Mouse (Mus musculus): ENCODE results near the gene Abtb1. TPM values are rescaled to one million over a fixed set of nuclear protein-coding genes. Genes with fewer than 3 reads are reported as not detected.

The Abtb1 gene
- polyA plus RNA-seq, 1 experiment from 2014 or later = 19.3 TPM

DNA sequence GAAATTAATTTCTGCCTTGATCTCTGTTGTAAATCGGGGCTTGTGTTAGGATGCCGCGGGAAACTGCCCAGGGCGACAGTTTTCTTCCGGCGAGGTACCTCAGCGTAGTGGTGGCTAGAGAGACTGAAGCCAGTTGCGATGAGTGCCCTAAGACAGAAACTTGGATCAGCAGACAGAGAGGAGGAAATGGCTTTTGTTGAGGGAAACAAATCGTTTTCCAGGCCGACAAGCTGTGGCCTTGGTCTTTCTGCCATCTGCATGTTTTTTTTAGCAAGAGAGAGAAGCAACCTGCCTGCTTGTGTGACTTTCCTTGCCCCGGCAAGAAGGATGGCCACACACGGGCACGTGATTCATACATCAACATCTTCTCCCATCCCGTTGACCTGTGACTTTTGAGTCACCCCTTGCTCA lies 47.2 kb downstream of the Abtb1 start:
- DNase-seq (ENCODE audit: low spot score) = no peak
- Histone ChIP-seq H3K27ac (replicated peaks; ENCODE audit: low read depth, low read length) (no peak overlapping the region), H3K9ac (ENCODE audit: low read length) (no peak overlapping the region), H3K27me3 (ENCODE audit: control insufficient read depth, insufficient read depth, low read length) (no peaks in the 10 kb centered on the region), H3K4me2 (ENCODE audit: low read depth, severe bottlenecking) (no peak overlapping the region), H3K9me3 (ENCODE audit: control insufficient read depth, low read length) (no peaks in the 10 kb centered on the region), H3K4me1 (ENCODE audit: control insufficient read depth, insufficient read depth, low read length) (peaks cover 7% of the 10 kb centered on the region; the same call in 1 of the 2 replicates), H3K4me3 (ENCODE audit: low read depth, low read length) (no peak overlapping the region), H3K36me3 (ENCODE audit: control insufficient read depth, insufficient read depth, low read length) (no peaks in the 10 kb centered on the region)
- ATAC-seq (ENCODE audit: insufficient number of reproducible peaks, low FRiP score, low TSS enrichment, low read depth) = no peak
- WGBS = 36% methylated on average over 14 of the region's 14 CpGs

DNA sequence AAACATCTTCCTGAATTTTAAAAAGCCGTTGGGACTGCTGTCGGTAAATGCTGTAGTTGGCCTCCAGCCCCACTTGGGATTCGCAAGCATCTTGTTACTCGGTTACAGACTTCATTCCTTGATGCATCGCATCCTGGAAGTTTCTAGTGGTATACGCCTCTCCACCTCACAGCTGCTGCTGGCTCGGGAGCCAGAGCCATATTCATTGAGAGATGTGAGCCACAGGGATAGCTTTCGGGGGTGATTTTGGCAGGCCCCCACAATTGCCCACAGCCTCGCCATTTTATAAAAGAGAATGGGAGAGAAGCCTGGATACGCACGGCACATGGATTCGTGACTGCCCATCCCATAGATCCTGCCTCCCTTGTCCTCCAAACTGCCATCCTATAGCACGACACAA lies 47.9 kb downstream of the Abtb1 start:
- Histone ChIP-seq H3K9ac (ENCODE audit: low read length) (no peak overlapping the region), H3K27me3 (ENCODE audit: control insufficient read depth, insufficient read depth, low read length) (no peaks in the 10 kb centered on the region), H3K4me3 (ENCODE audit: low read depth, low read length) (no peak overlapping the region), H3K36me3 (ENCODE audit: control insufficient read depth, insufficient read depth, low read length) (no peaks in the 10 kb centered on the region), H3K9me3 (ENCODE audit: control insufficient read depth, low read length) (no peaks in the 10 kb centered on the region), H3K4me1 (ENCODE audit: control insufficient read depth, insufficient read depth, low read length) (peaks cover 7% of the 10 kb centered on the region; the same call in 1 of the 2 replicates), H3K27ac (replicated peaks; ENCODE audit: low read depth, low read length) (no peak overlapping the region), H3K4me2 (ENCODE audit: low read depth, severe bottlenecking) (no peak overlapping the region)
- WGBS = 77% methylated on average over 13 of the region's 13 CpGs
- DNase-seq (ENCODE audit: low spot score) (no peak), ATAC-seq (ENCODE audit: insufficient number of reproducible peaks, low FRiP score, low TSS enrichment, low read depth) (no peak)

DNA sequence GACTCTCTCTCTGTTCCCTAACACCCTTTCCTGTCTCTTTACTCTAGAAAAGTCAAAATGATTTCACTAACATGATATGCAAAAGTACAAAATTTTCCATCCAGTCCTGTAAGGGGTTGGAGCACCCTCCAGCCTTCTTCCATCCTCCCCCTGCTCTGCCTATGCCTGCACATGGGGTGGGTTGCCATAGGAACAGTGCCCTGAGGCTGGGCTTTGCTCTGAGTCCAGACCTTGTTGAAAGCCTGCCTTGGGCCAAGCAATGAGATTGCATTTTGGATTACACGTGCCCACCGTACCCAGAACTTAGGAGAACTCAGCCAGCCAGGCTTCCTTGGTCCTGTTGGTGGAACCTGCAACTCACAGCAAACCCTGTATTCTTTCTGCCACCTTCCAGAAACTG lies 48.5 kb downstream of the Abtb1 start:
- no peak overlapping the region for H3K4me3 ChIP-seq (ENCODE audit: low read depth, low read length)
- peak; percentile 43 for DNase-seq (ENCODE audit: low spot score)

DNA sequence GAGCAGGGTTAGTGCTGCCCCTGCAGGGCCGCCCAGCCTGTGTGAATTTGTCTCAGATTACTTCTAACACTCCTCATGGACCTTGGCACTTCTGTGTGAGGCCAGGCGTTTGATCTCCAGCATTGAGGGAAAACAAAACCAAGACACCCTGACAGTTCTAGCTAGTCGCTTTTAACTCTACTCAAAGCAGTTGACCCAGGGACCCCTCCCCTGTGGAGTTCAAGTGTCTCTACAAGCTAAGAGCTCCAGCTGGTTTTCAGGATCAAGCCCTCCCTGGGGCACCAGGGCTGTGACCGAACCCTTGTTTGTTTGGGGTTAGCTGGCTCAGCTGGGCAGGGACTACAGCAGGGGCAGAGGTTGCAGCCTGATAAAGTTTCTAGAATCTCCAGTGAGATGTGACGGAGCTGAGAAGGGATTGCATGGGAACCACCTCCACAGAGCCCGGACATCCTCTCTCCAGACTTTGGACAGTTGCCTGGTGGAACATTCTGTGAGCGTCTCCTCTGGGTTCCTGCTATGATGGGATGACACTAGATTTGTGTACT lies 49.6 kb downstream of the Abtb1 start:
- H3K36me3 ChIP-seq (ENCODE audit: control insufficient read depth, insufficient read depth, low read length) = no peaks in the 10 kb centered on the region
- H3K4me3 ChIP-seq (ENCODE audit: low read depth, low read length) = no peak overlapping the region
- no peak overlapping the region for H3K4me2 ChIP-seq (ENCODE audit: low read depth, severe bottlenecking)
- no peak overlapping the region for H3K9ac ChIP-seq (ENCODE audit: low read length)
- WGBS = 38% methylated on average over 7 of the region's 7 CpGs
- no peak overlapping the region for H3K27ac ChIP-seq (replicated peaks; ENCODE audit: low read depth, low read length)
- peaks cover 9% of the 10 kb centered on the region; the same call in 1 of the 2 replicates for H3K4me1 ChIP-seq (ENCODE audit: control insufficient read depth, insufficient read depth, low read length)
- no peaks in the 10 kb centered on the region for H3K27me3 ChIP-seq (ENCODE audit: control insufficient read depth, insufficient read depth, low read length)
- no peak for DNase-seq (ENCODE audit: low spot score)
- no peaks in the 10 kb centered on the region for H3K9me3 ChIP-seq (ENCODE audit: control insufficient read depth, low read length)
- no peak for ATAC-seq (ENCODE audit: insufficient number of reproducible peaks, low FRiP score, low TSS enrichment, low read depth)

More for the DNA sequence above, 48.5 kb downstream of the Abtb1 start:
- H3K4me2 ChIP-seq (ENCODE audit: low read depth, severe bottlenecking) = no peak overlapping the region
- peaks cover 9% of the 10 kb centered on the region; the same call in 1 of the 2 replicates for H3K4me1 ChIP-seq (ENCODE audit: control insufficient read depth, insufficient read depth, low read length)
- no peaks in the 10 kb centered on the region for H3K36me3 ChIP-seq (ENCODE audit: control insufficient read depth, insufficient read depth, low read length)
- no peak overlapping the region for H3K9ac ChIP-seq (ENCODE audit: low read length)
- no peak for ATAC-seq (ENCODE audit: insufficient number of reproducible peaks, low FRiP score, low TSS enrichment, low read depth)
- no peaks in the 10 kb centered on the region for H3K9me3 ChIP-seq (ENCODE audit: control insufficient read depth, low read length)
- WGBS = 42% methylated on average over 2 of the region's 2 CpGs
- no peaks in the 10 kb centered on the region for H3K27me3 ChIP-seq (ENCODE audit: control insufficient read depth, insufficient read depth, low read length)
- H3K27ac ChIP-seq (replicated peaks; ENCODE audit: low read depth, low read length) = no peak overlapping the region

DNA sequence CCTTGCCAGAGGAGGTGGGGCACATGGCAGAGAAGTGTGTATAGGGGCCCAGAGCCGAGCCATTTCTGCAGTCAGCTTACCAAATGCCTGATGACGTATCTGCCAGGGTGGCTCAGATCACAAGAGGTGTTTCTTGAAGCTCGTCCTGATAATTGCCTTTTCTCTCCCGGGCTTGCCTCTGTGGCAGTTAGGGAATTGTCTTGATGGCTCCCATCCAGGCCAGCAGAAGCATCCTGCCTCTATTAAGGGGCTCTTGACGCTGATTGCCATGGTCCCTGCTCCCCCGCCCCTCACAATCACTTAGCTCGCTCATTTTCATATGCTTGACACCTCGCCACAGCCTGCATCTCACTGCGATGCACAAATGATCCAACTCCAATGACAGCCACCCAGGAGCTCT lies 50.5 kb downstream of the Abtb1 start:
- Histone ChIP-seq H3K27ac (replicated peaks; ENCODE audit: low read depth, low read length) (no peak overlapping the region), H3K36me3 (ENCODE audit: control insufficient read depth, insufficient read depth, low read length) (no peaks in the 10 kb centered on the region), H3K27me3 (ENCODE audit: control insufficient read depth, insufficient read depth, low read length) (no peaks in the 10 kb centered on the region), H3K4me3 (ENCODE audit: low read depth, low read length) (no peak overlapping the region), H3K4me2 (ENCODE audit: low read depth, severe bottlenecking) (no peak overlapping the region), H3K9me3 (ENCODE audit: control insufficient read depth, low read length) (no peaks in the 10 kb centered on the region), H3K4me1 (ENCODE audit: control insufficient read depth, insufficient read depth, low read length) (peaks cover 9% of the 10 kb centered on the region; the same call in 1 of the 2 replicates), H3K9ac (ENCODE audit: low read length) (0 out of 2 replicates have a peak overlapping the region, but pooled peaks have one; percentile 17)
- ATAC-seq (ENCODE audit: insufficient number of reproducible peaks, low FRiP score, low TSS enrichment, low read depth) (no peak), DNase-seq (ENCODE audit: low spot score) (no peak)
- 20% methylated on average over 9 of the region's 9 CpGs for WGBS

DNA sequence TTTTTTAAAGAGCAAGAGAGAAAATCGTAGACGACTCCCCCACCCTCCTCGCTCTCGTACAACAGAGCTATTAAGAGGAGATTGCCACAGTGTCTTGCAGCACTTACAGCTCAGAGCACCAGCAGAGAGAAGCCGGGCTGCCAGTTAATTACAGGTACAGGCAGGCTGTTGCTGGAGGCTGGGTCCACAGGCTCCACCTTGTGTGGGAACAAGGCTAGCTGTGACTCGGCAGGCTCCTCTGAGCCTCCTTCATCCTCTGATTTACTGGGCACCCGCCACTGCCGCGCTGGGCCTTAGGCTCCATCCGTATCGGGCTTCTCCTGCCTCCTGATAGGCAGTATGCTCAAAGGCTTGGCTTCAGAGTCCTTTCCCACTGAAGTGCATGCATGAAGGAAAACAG lies 53.6 kb downstream of the Abtb1 start:
- no peak overlapping the region for H3K4me3 ChIP-seq (ENCODE audit: low read depth, low read length)
- H3K36me3 ChIP-seq (ENCODE audit: control insufficient read depth, insufficient read depth, low read length) = no peaks in the 10 kb centered on the region
- H3K4me1 ChIP-seq (ENCODE audit: control insufficient read depth, insufficient read depth, low read length) = peaks cover 15% of the 10 kb centered on the region; the same call in 1 of the 2 replicates
- ATAC-seq (ENCODE audit: insufficient number of reproducible peaks, low FRiP score, low TSS enrichment, low read depth) (no peak), DNase-seq (ENCODE audit: low spot score) (no peak)
- H3K27ac ChIP-seq (replicated peaks; ENCODE audit: low read depth, low read length) = no peak overlapping the region
- no peak overlapping the region for H3K9ac ChIP-seq (ENCODE audit: low read length)
- no peaks in the 10 kb centered on the region for H3K27me3 ChIP-seq (ENCODE audit: control insufficient read depth, insufficient read depth, low read length)
- H3K9me3 ChIP-seq (ENCODE audit: control insufficient read depth, low read length) = no peaks in the 10 kb centered on the region
- H3K4me2 ChIP-seq (ENCODE audit: low read depth, severe bottlenecking) = no peak overlapping the region
- 45% methylated on average over 11 of the region's 11 CpGs for WGBS

DNA sequence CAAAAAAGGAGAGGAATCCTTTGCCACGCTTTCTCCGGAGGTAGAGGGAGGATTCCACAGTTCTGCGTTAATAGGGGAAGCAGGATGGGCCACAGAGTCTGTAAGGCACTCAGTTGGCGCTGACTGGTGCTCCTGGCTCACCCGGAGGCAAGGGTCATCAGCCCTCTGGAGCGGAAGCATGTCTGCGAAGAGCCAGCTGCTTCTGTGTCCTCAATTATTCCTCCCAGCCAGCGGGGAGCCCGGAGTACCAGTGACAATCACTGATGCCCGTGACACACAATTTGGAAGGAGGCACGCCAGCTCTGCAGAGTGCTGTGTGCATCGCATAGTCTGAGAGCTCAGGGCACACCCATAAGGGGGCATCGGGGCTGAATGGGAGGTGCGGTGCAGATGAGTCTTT lies 54.3 kb downstream of the Abtb1 start:
- no peak overlapping the region for H3K4me2 ChIP-seq (ENCODE audit: low read depth, severe bottlenecking)
- WGBS = 73% methylated on average over 14 of the region's 14 CpGs
- peaks cover 11% of the 10 kb centered on the region; the same call in 1 of the 2 replicates for H3K4me1 ChIP-seq (ENCODE audit: control insufficient read depth, insufficient read depth, low read length)
- ATAC-seq (ENCODE audit: insufficient number of reproducible peaks, low FRiP score, low TSS enrichment, low read depth) = no peak
- no peak for DNase-seq (ENCODE audit: low spot score)
- no peak overlapping the region for H3K9ac ChIP-seq (ENCODE audit: low read length)
- no peak overlapping the region for H3K4me3 ChIP-seq (ENCODE audit: low read depth, low read length)
- H3K9me3 ChIP-seq (ENCODE audit: control insufficient read depth, low read length) = no peaks in the 10 kb centered on the region
- no peak overlapping the region for H3K27ac ChIP-seq (replicated peaks; ENCODE audit: low read depth, low read length)
- H3K36me3 ChIP-seq (ENCODE audit: control insufficient read depth, insufficient read depth, low read length) = no peaks in the 10 kb centered on the region
- H3K27me3 ChIP-seq (ENCODE audit: control insufficient read depth, insufficient read depth, low read length) = no peaks in the 10 kb centered on the region

DNA sequence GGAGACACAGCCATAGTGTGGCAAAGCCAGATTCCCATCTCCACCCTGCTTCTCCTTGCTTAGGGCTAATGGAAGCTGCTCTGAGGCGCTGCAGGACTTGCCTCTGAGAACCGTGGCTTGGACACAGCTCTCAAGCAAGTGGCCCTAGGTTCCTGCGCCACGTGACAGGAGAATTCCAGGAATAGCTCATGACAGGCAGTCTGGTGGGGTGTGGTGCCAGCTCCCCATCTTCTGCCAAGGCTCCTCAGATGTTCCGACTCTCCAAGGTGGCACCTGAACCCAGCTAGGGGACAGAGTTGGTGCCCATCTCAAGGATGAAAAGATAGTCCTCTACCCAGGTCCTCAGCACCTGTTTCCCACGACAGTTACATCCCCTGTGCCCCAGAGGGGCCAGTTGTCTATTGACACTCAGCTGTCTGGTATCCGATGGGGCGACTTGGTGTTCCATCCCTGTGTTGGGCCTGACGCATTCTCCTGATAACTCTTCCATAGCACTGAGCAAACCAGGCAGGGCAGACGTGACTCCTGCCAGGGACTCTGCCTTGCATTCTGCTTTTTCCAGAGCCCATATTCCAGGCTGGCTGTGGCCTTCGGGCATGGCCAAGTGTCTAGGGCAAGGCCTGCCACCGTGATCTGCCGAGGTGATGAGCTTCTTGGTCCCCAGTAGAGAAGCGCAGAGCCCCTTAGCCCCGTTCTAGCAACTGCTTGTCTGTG lies 54.9 kb downstream of the Abtb1 start:
- peaks cover 8% of the 10 kb centered on the region; the same call in 1 of the 2 replicates for H3K4me1 ChIP-seq (ENCODE audit: control insufficient read depth, insufficient read depth, low read length)
- no peak overlapping the region for H3K27ac ChIP-seq (replicated peaks; ENCODE audit: low read depth, low read length)

More for the DNA sequence above, 54.9 kb downstream of the Abtb1 start:
- no peak overlapping the region for H3K9ac ChIP-seq (ENCODE audit: low read length)
- no peak overlapping the region for H3K4me3 ChIP-seq (ENCODE audit: low read depth, low read length)
- ATAC-seq (ENCODE audit: insufficient number of reproducible peaks, low FRiP score, low TSS enrichment, low read depth) = no peak
- whole genome bisulfite sequencing = 87% methylated on average over 15 of the region's 15 CpGs
- DNase-seq (ENCODE audit: low spot score) = no peak
- H3K9me3 ChIP-seq (ENCODE audit: control insufficient read depth, low read length) = no peaks in the 10 kb centered on the region
- H3K27me3 ChIP-seq (ENCODE audit: control insufficient read depth, insufficient read depth, low read length) = no peaks in the 10 kb centered on the region
- H3K4me2 ChIP-seq (ENCODE audit: low read depth, severe bottlenecking) = no peak overlapping the region
- no peaks in the 10 kb centered on the region for H3K36me3 ChIP-seq (ENCODE audit: control insufficient read depth, insufficient read depth, low read length)

Measured in limb, embryonic 11.5 days (tissue).